Mouse (Mus musculus) hindbrain, embryonic 12.5 days (tissue): Measurements from ENCODE around the gene Sort1. TPM values are rescaled to one million over a fixed set of nuclear protein-coding genes. Genes with fewer than 3 reads are reported as not detected.

ENCODE experiments used
- ATAC-seq: fragments of 200-750 bp; cut with Nextera tagmentation; 2 replicates; pipeline ENCODE4 v1.8.0; 2017; ENCODE audit warnings: moderate TSS enrichment; ENCODE audit not compliant: low FRiP score
- H3K27ac ChIP-seq: fragments of 300-500 bp; sonication (generic); 2 replicates; pipeline ENCODE4 v1.5.1; 2016; ENCODE audit warnings: mild to moderate bottlenecking
- H3K27me3 ChIP-seq: fragments of 300-500 bp; sonication (generic); 2 replicates; pipeline ENCODE4 v1.6.1; 2016; ENCODE audit warnings: mild to moderate bottlenecking
- H3K36me3 ChIP-seq: fragments of 300-500 bp; sonication (generic); 2 replicates; pipeline ENCODE4 v1.6.1; 2016; ENCODE audit warnings: mild to moderate bottlenecking
- H3K4me1 ChIP-seq: fragments of 300-500 bp; sonication (generic); 2 replicates; pipeline ENCODE4 v1.6.1; 2016
- H3K4me2 ChIP-seq: fragments of 300-500 bp; sonication (generic); replicated peaks from 2 replicates; pipeline ENCODE4 v1.6.1; 2016; ENCODE audit warnings: mild to moderate bottlenecking
- H3K4me3 ChIP-seq: fragments of 300-500 bp; sonication (generic); 2 replicates; pipeline ENCODE4 v1.5.1; 2016; ENCODE audit warnings: mild to moderate bottlenecking
- H3K9ac ChIP-seq: fragments of 300-500 bp; sonication (generic); 2 replicates; pipeline ENCODE4 v1.6.1; 2016; ENCODE audit warnings: mild to moderate bottlenecking, moderate library complexity
- H3K9me3 ChIP-seq: fragments of 300-500 bp; sonication (generic); replicated peaks from 2 replicates; pipeline ENCODE4 v1.6.1; 2016; ENCODE audit warnings: mild to moderate bottlenecking
- WGBS: fragments of 180-500 bp; shearing (Covaris S2); methylation state at CpG from one replicate; pipeline ENCODE4 v1.1.7; 2016; 5-methylcytosine and 5-hydroxymethylcytosine counted together
- polyA plus RNA-seq: library from polyadenylated mRNA; unstranded; fragments of >200 nt; fragmentation: Nextera tagmentation; extraction: Ambion mirVana; gene quantifications from 2 replicates; pipeline ENCODE4 v1.2.1, GENCODE M21; 2016

Gene Sort1
- polyA plus RNA-seq, 1 experiment from 2014 or later: 35.0 TPM

- Histone ChIP-seq H3K4me1 (no peaks in the 10 kb centered on the region), H3K4me3 (no peak overlapping the region), H3K27ac (no peak overlapping the region), H3K27me3 (no peaks in the 10 kb centered on the region), H3K4me2 (no peak overlapping the region), H3K9me3 (no peaks in the 10 kb centered on the region), H3K36me3 (peaks cover 88% of the 10 kb centered on the region), H3K9ac (no peak overlapping the region)
- 84% methylated on average over 9 of the region's 9 CpGs for WGBS
- ATAC-seq: no peak
These were observed 64.5 kb downstream of the Sort1 start for GRCm38 (mm10) chr3:108348376-108348775.

DNA sequence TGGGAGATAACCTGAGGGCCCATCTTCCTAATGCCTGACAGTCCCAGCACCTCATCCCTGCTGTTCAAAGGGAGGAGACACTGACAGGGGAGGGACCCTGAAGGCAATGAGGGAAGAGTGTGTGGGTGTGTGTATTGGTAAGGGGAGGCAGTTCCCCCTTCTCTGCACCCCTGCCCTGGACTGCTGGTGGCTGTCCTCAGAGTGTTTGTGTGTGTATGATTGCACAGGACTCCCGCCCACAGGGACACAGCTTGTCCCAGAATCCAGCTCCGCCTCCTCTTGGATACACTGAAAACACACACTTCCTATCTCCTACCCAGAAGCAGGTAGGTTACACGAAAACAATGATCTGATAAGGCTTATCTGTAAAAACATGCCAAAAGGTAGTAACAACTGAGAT, 71.4 kb downstream of the Sort1 start:
- no peak overlapping the region for H3K27ac ChIP-seq
- ATAC-seq: no peak
- H3K4me2 ChIP-seq: no peak overlapping the region
- H3K4me3 ChIP-seq: no peak overlapping the region
- H3K4me1 ChIP-seq: 0 out of 2 replicates have a peak, but pooled peaks cover 5% of the 10 kb centered on the region
- H3K9ac ChIP-seq: no peak overlapping the region
- peaks cover 75% of the 10 kb centered on the region for H3K36me3 ChIP-seq
- H3K27me3 ChIP-seq: no peaks in the 10 kb centered on the region
- no peaks in the 10 kb centered on the region for H3K9me3 ChIP-seq
- 94% methylated on average over 3 of the region's 3 CpGs for WGBS

- Histone ChIP-seq H3K27me3 (no peaks in the 10 kb centered on the region), H3K4me2 (no peak overlapping the region), H3K27ac (no peak overlapping the region), H3K9ac (no peak overlapping the region), H3K4me1 (peaks cover 18% of the 10 kb centered on the region), H3K36me3 (peaks cover 56% of the 10 kb centered on the region), H3K9me3 (no peaks in the 10 kb centered on the region), H3K4me3 (no peak overlapping the region)
- 90% methylated on average over 10 of the region's 10 CpGs for WGBS
- ATAC-seq: no peak
These were observed 73.2 kb downstream of the Sort1 start for GRCm38 (mm10) chr3:108357051-108357450.

- Histone ChIP-seq H3K27me3 (no peaks in the 10 kb centered on the region), H3K4me3 (no peak overlapping the region), H3K9me3 (no peaks in the 10 kb centered on the region), H3K4me2 (no peak overlapping the region), H3K27ac (no peak overlapping the region), H3K36me3 (peaks cover 47% of the 10 kb centered on the region), H3K4me1 (peaks cover 21% of the 10 kb centered on the region), H3K9ac (no peak overlapping the region)
- WGBS: 78% methylated on average over 6 of the region's 6 CpGs
- no peak for ATAC-seq
These were observed 74.6 kb downstream of the Sort1 start for GRCm38 (mm10) chr3:108358445-108358844.

DNA sequence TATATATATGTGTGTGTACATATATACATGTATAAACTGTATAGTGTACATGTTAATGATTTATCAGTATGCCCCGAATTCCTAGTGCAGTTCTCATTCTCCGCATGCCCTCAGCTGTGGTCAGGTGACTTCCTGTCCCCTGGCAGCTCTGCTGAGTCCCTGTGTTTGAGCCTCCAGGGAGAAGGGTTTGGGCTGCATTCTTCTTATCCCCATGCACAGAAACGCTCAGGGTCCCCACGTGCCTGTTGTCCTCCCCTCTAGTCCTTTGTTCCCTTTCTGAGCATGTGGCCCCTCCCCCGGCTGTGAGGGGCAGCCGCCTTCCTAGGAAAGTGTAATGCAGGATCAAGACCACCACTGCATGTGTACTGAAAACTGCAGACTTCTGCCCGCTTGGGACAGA, 77.0 kb downstream of the Sort1 start:
- ATAC-seq: peak; percentile 70
- 5% methylated on average over 7 of the region's 7 CpGs for WGBS

DNA sequence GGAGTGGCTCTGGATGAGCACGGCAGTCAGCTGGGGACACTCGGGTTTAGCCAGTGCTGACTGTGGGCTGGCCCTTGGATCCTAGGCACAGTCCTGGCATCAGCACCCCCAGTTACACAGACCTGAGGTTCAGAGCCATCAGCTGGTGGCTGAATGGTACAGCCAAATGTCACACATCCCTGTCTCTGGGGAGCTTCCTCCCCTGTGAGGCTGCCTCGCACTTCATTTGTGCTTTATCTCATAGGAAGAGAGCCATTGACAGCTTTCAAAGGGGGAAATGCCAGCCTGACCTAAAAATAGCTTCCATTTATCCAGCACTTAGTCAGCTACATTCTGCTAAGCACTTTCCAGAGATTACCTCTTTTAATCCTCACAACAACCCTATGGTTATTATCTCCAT, 79.7 kb downstream of the Sort1 start:
- no peak for ATAC-seq
- Histone ChIP-seq H3K27me3 (no peaks in the 10 kb centered on the region), H3K9me3 (no peaks in the 10 kb centered on the region), H3K4me3 (no peak overlapping the region), H3K36me3 (no peaks in the 10 kb centered on the region), H3K9ac (no peak overlapping the region), H3K4me1 (peaks cover 31% of the 10 kb centered on the region), H3K4me2 (no peak overlapping the region), H3K27ac (no peak overlapping the region)
- WGBS: 80% methylated on average over 3 of the region's 3 CpGs

More for the DNA sequence above, 77.0 kb downstream of the Sort1 start:
- no peaks in the 10 kb centered on the region for H3K9me3 ChIP-seq
- H3K9ac ChIP-seq: peak overlapping the region; percentile 23
- H3K4me1 ChIP-seq: peaks cover 31% of the 10 kb centered on the region
- H3K36me3 ChIP-seq: peaks cover 22% of the 10 kb centered on the region
- H3K27me3 ChIP-seq: no peaks in the 10 kb centered on the region
- no peak overlapping the region for H3K4me3 ChIP-seq
- H3K27ac ChIP-seq: 0 out of 2 replicates have a peak overlapping the region, but pooled peaks have one; percentile 13
- 0 out of 2 replicates have a peak overlapping the region, but pooled peaks have one; percentile 9 for H3K4me2 ChIP-seq

DNA sequence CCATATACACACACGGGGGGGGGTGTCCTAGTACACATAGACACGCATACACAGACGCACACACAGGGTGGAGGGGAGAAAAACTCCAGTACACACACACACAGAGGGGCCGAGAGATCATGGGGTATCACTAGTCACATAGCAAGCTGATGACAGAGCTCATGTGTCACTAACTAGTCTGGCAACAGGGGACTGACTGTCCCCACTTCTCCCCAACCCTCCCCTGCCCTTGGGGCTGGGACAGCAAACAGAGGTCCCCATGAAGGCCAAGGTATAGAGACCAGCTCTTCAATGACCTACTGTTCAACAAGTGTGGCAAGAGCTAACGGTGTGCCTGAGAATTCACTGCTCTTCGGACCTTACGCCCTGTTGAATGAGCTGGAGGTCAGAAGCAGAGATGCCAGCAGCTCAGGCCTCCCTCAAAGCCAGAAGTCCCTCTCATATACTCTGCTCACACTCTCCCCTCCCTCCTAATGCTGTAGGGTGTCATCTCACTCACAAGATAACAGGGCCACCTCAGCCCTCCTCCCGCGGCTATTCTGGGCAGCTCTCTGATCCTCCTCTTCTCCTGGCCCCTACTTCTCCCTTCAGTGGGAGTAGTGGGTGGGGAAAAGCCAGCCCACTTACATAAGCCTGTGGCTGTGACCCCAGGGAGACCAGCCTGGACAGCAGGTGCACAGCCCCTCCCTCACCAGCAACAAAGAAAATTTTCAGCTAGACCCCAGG, 80.6 kb downstream of the Sort1 start, which contains the start of gene Mybphl:
TSS of gene Mybphl (plus strand) at position 642 of the 726 bp plus-strand sequence.
- no peaks in the 10 kb centered on the region for H3K9me3 ChIP-seq
- no peaks in the 10 kb centered on the region for H3K36me3 ChIP-seq
- H3K4me2 ChIP-seq: no peak within 1 kb of the TSS
- 0 out of 2 replicates have a peak, but pooled peaks have one; percentile 14 for ATAC-seq
- 77% methylated on average over 9 of the region's 9 CpGs for WGBS
- no peak within 1 kb of the TSS for H3K27ac ChIP-seq
- no peak within 1 kb of the TSS for H3K9ac ChIP-seq
- H3K27me3 ChIP-seq: no peaks in the 10 kb centered on the region
- no peak within 1 kb of the TSS for H3K4me3 ChIP-seq
- peaks cover 31% of the 10 kb centered on the region for H3K4me1 ChIP-seq

DNA sequence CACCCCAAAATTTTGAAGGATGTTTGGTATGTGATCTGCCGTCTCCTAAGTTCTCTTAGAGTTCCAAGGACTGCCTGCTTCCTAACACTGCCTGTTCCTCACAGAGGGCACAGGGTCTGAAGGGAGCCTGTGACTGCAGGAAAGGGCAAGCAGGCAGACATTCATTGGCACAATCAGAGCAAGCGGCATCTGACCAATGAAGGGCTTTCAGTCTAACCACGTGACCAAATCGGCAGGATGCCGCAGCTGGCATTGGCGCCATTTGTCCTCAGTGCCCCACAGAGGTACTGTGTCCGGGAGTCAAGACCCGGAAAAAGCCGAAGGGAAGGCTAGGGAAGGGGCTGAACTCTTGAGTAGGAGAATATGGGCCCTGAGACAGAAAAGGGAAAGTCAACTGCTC, 83.3 kb downstream of the Sort1 start:
- H3K27me3 ChIP-seq: no peaks in the 10 kb centered on the region
- H3K9me3 ChIP-seq: no peaks in the 10 kb centered on the region
- H3K4me2 ChIP-seq: 0 out of 2 replicates have a peak overlapping the region, but pooled peaks have one; percentile 3
- H3K27ac ChIP-seq: no peak overlapping the region
- no peaks in the 10 kb centered on the region for H3K36me3 ChIP-seq
- WGBS: 57% methylated on average over 9 of the region's 9 CpGs
- ATAC-seq: peak; percentile 60
- H3K4me3 ChIP-seq: no peak overlapping the region
- H3K4me1 ChIP-seq: peaks cover 12% of the 10 kb centered on the region
- no peak overlapping the region for H3K9ac ChIP-seq

- H3K9me3 ChIP-seq: no peaks in the 10 kb centered on the region
- 81% methylated on average over 3 of the region's 3 CpGs for WGBS
- no peak overlapping the region for H3K9ac ChIP-seq
- no peak overlapping the region for H3K27ac ChIP-seq
- H3K4me3 ChIP-seq: no peak overlapping the region
- no peaks in the 10 kb centered on the region for H3K27me3 ChIP-seq
- ATAC-seq: no peak
- H3K4me1 ChIP-seq: peaks cover 12% of the 10 kb centered on the region
- H3K36me3 ChIP-seq: no peaks in the 10 kb centered on the region
- no peak overlapping the region for H3K4me2 ChIP-seq
These were observed 83.9 kb downstream of the Sort1 start for GRCm38 (mm10) chr3:108367828-108368227.

DNA sequence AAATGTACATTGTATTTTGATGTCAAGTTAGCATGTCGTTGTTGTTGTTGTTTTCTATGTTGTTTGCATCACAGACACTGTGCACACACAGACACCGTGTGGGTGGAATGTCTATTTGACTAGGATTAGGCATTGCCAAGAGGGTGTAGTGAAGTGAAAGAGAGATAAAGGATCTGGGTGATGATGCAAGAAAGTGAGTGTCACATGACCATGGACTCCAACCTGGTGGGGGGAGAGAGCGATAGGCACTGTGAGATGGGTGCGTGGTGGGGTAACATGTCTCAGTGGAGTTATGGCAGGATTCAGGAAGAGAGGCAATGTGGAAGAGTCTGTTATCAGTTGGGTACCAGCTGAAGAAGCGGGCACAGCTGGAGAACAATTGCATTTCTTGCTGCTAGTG, 84.8 kb downstream of the Sort1 start:
- no peaks in the 10 kb centered on the region for H3K9me3 ChIP-seq
- ATAC-seq: no peak
- H3K4me3 ChIP-seq: no peak overlapping the region
- H3K27me3 ChIP-seq: no peaks in the 10 kb centered on the region
- 87% methylated on average over 5 of the region's 5 CpGs for WGBS
- H3K9ac ChIP-seq: no peak overlapping the region
- no peaks in the 10 kb centered on the region for H3K36me3 ChIP-seq
- H3K4me2 ChIP-seq: no peak overlapping the region
- peaks cover 10% of the 10 kb centered on the region for H3K4me1 ChIP-seq
- no peak overlapping the region for H3K27ac ChIP-seq

GRCm38 (mm10) chr3:108372274-108372673, 88.4 kb downstream of the Sort1 start:
- H3K4me2 ChIP-seq: no peak overlapping the region
- no peak overlapping the region for H3K4me3 ChIP-seq
- no peak overlapping the region for H3K9ac ChIP-seq
- 55% methylated on average over 3 of the region's 3 CpGs for WGBS
- peak overlapping the region; percentile 23; the same call in 1 of the 2 replicates for H3K27ac ChIP-seq
- no peaks in the 10 kb centered on the region for H3K27me3 ChIP-seq
- H3K4me1 ChIP-seq: no peaks in the 10 kb centered on the region
- no peak for ATAC-seq
- H3K36me3 ChIP-seq: no peaks in the 10 kb centered on the region
- H3K9me3 ChIP-seq: no peaks in the 10 kb centered on the region

DNA sequence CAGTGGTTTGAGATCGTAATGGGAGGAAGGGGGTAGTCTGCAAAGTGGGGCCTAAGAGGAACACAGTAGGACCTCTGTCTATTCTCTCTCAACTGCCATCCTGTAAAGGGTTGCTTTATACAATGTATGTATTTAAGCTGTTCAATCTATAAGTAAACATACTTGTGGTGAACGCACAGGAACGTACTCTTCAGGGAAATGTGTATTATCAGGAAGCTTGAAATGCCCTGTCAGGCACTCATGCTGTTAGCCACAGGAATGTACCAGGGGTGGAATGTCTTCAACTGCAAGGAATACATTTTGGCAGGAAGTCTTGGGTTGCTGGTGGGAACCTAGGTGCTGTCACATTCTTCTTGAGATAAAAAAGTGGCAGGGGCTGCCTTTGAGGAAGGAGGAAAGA, 88.8 kb downstream of the Sort1 start:
- Histone ChIP-seq H3K9ac (no peak overlapping the region), H3K27ac (no peak overlapping the region; the same call in 1 of the 2 replicates), H3K4me3 (no peak overlapping the region), H3K9me3 (no peaks in the 10 kb centered on the region), H3K4me2 (no peak overlapping the region), H3K36me3 (no peaks in the 10 kb centered on the region), H3K4me1 (no peaks in the 10 kb centered on the region), H3K27me3 (no peaks in the 10 kb centered on the region)
- no peak for ATAC-seq
- 82% methylated on average over 3 of the region's 3 CpGs for WGBS
